ENCODE assay signal across 8 mouse cellular contexts in the genomic region with DNA sequence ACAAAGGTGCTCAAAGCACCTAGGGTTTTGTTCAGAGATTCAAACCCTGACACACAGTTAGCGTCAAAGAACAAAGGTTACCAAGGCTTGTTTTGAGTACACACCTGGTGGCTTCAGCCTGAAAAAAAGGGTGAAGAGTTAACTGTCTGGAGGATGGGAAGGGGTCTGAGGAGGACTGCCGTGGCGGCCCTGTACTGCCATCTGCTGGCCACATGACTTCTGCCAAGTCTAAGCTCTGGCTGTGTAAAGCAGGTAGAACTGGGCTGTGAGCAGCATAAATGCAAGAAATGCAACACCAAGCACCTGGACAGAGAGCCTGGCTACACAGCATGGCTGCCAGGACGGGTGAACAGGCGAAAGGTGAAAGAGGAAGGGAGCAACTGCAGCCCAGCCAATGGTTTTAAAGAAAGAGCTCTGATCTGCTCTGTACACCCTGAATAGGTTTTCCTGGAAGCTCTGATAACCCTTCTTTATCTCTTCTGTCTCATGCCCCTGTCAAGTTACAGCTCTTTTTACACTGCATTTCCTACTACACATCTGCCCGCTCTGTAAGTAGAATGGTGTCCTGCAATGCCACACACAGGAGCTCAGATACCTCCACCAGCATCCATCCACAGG. TPM values are rescaled to one million over a fixed set of nuclear protein-coding genes. Genes with fewer than 3 reads are reported as not detected.
DNase-seq lines count a peak whose midpoint lies in the region; ATAC-seq lines count a peak whose summit lies in the region.

No protein-coding gene starts in this region.

- no peak overlapping the region for H3K4me2 ChIP-seq in forebrain, embryonic 13.5 days
- no peak overlapping the region for H3K4me2 ChIP-seq in hindbrain, embryonic 13.5 days

- WGBS in forebrain, embryonic 13.5 days = 38% methylated on average over 6 of the region's 6 CpGs
- 42% methylated on average over 6 of the region's 6 CpGs for WGBS in hindbrain, embryonic 13.5 days

- H3K27ac ChIP-seq in forebrain, embryonic 13.5 days = no peak overlapping the region
- H3K27ac ChIP-seq in hindbrain, embryonic 13.5 days = no peak overlapping the region

- H3K27me3 ChIP-seq in forebrain, embryonic 13.5 days = no peaks in the 10 kb centered on the region
- H3K27me3 ChIP-seq in hindbrain, embryonic 13.5 days = no peaks in the 10 kb centered on the region

- H3K4me1 ChIP-seq in forebrain, embryonic 13.5 days = no peaks in the 10 kb centered on the region
- H3K4me1 ChIP-seq in hindbrain, embryonic 13.5 days (replicated peaks) = peaks cover 7% of the 10 kb centered on the region; the same call in 1 of the 2 replicates

- ATAC-seq in forebrain, embryonic 13.5 days = peak; percentile 95
- ATAC-seq in hindbrain, embryonic 13.5 days (ENCODE audit: low FRiP score) = peak; percentile 90

- no peaks in the 10 kb centered on the region; the same call in 1 of the 2 replicates for H3K36me3 ChIP-seq in forebrain, embryonic 13.5 days (ENCODE audit: poor library complexity, severe bottlenecking)
- H3K36me3 ChIP-seq in hindbrain, embryonic 13.5 days = 0 out of 2 replicates have a peak, but pooled peaks cover 4% of the 10 kb centered on the region

- no peaks in the 10 kb centered on the region for H3K9me3 ChIP-seq in forebrain, embryonic 13.5 days (replicated peaks)
- H3K9me3 ChIP-seq in hindbrain, embryonic 13.5 days = no peaks in the 10 kb centered on the region

- H3K9ac ChIP-seq in forebrain, embryonic 13.5 days = no peak overlapping the region
- no peak overlapping the region for H3K9ac ChIP-seq in hindbrain, embryonic 13.5 days

- no peak overlapping the region for H3K4me3 ChIP-seq in forebrain, embryonic 13.5 days
- no peak overlapping the region for H3K4me3 ChIP-seq in hindbrain, embryonic 13.5 days

- peak; percentile 60 for DNase-seq in R1 (ENCODE audit: low read depth, low spot score)
- peak; percentile 48 for DNase-seq in cerebellum, adult 11 months
- peak; percentile 67 to 73 for DNase-seq in layer of hippocampus, postnatal 14 days (ENCODE audit: low spot score in 2 of 2)
- peak; percentile 77 for DNase-seq in lung, postnatal 14 days
- peak; percentile 51 for DNase-seq in right cerebral cortex, adult 18-20 months
- peak; percentile 38 for DNase-seq in yolk sac, embryonic 10.5 days (ENCODE audit: low spot score)

RNA-seq across cellular contexts. Expression of a gene that starts 30.2 kb away (rescaled TPM):
- polyA plus RNA-seq in forebrain, embryonic 13.5 days (2015; fragmentation: Nextera tagmentation; extraction: Ambion mirVana) = 23.9 and 27.7 TPM in 2 replicates
- polyA plus RNA-seq in hindbrain, embryonic 13.5 days (2015; fragmentation: Nextera tagmentation; extraction: Ambion mirVana) = 37.3 and 40.0 TPM in 2 replicates
- total RNA-seq in layer of hippocampus, postnatal 14 days (2021) = 10 to 100 TPM; 86.8 to 90.1 TPM

RNA-seq across cellular contexts. Expression of a gene that starts 52.0 kb away (rescaled TPM):
- not detected in 2 replicates for polyA plus RNA-seq in forebrain, embryonic 13.5 days (2015; fragmentation: Nextera tagmentation; extraction: Ambion mirVana)
- not detected in 2 replicates for polyA plus RNA-seq in hindbrain, embryonic 13.5 days (2015; fragmentation: Nextera tagmentation; extraction: Ambion mirVana)
- not detected for total RNA-seq in layer of hippocampus, postnatal 14 days (2021)
